Comparison of ENCODE assay signal across 23 mouse cellular contexts in the genomic region with DNA sequence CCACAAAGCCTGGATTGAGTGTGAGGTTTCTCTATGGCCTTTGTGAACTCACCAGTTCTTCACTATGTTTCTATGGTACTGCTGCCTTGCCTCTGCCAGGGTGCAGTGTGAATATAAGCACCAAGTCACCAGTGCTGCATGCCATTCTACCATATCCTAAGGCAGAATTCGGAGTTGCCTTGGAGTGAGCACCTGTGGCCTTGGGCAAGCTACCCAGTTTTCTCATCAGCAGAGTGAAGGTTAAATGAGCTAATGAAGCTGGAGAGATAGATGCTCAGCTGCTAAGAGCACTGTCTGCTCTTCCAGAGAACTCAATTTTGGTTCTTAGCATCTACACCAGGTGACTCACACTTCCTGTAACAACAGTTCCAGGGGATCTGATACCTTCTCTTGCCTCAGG. TPM values are rescaled to one million over a fixed set of nuclear protein-coding genes. Genes with fewer than 3 reads are reported as not detected.
DNase-seq lines count a peak whose midpoint lies in the region; TF ChIP-seq lines count a peak whose summit lies in the region.
"Had no signal": no experiment of that assay in that cellular context is flagged by ENCODE, and none has a peak within 500 bp of the region (broad histone marks: within the 10 kb centered on the region; RNA-seq: fewer than 3 reads in every experiment).

No protein-coding gene starts in this region.

- TF ChIP-seq CTCF in C2C12 (IDR thresholded peaks at IDR 0.05; ENCODE audit: control insufficient read depth, insufficient read depth, insufficient read length), result no peak

- H3K27me3 ChIP-seq in C2C12 (ENCODE audit: control insufficient read depth, insufficient read depth, insufficient read length), result no peaks in the 10 kb centered on the region
- H3K27me3 ChIP-seq: embryonic facial prominence, embryonic 13.5 days; forebrain, embryonic 12.5 days; heart, embryonic 12.5 days had no signal

- peaks cover 62% of the 10 kb centered on the region for H3K79me3 ChIP-seq in C2C12 (ENCODE audit: low read depth)

- peaks cover 90% of the 10 kb centered on the region for H3K79me2 ChIP-seq in C2C12 (ENCODE audit: control insufficient read depth, insufficient read depth)

- peak; percentile 48 for DNase-seq in ovary, adult 18-20 months (ENCODE audit: low spot score)
- DNase-seq in ovary, postnatal 14 days (ENCODE audit: low spot score), result no peak
- peak; percentile 69 for DNase-seq in adrenal gland, adult 8-10 months
- DNase-seq in adrenal gland, postnatal 36 days, result peak; percentile 73 to 78
- DNase-seq in frontal cortex, postnatal 10 days (ENCODE audit: low spot score in 2 of 2), result no peak
- no peak for DNase-seq in right cerebral cortex, postnatal 25 days
- no peak for DNase-seq in left cerebral cortex, adult 8-10 months (ENCODE audit: low spot score in 2 of 2)
- DNase-seq: cerebellum, adult 18-20 months; cerebellum, adult 9-11 months; cerebellum, postnatal 36 days; gastrocnemius, postnatal 14 days; heart, adult 2 months had no signal

- peaks cover 42% of the 10 kb centered on the region for H3K36me3 ChIP-seq in C2C12 (ENCODE audit: control insufficient read depth, insufficient read depth)

- no peak overlapping the region for H3K4me3 ChIP-seq in C2C12 (ENCODE audit: insufficient read depth, poor library complexity, severe bottlenecking)
- H3K4me3 ChIP-seq: embryonic facial prominence, embryonic 13.5 days; forebrain, embryonic 12.5 days; heart, adult 2 months; heart, embryonic 12.5 days; hindbrain, embryonic 10.5 days had no signal

- peak overlapping the region; percentile 8 for H3ac ChIP-seq in C2C12 (ENCODE audit: control insufficient read depth, insufficient read length, low read depth)

TF ChIP-seq in C2C12, 6 proteins besides CTCF, POLR2A, EP300 and RAD21:
- TF ChIP-seq MYOD1 (IDR thresholded peaks at IDR 0.05; ENCODE audit: control insufficient read depth, insufficient read length, low read depth), result no peak
- TF ChIP-seq MAX (IDR thresholded peaks at IDR 0.05), result no peak
- TF ChIP-seq USF1 (IDR thresholded peaks at IDR 0.05; ENCODE audit: low read depth), result no peak
- TF ChIP-seq MYOG (IDR thresholded peaks at IDR 0.05; ENCODE audit: control insufficient read depth, extremely low read depth, insufficient read length), result no peak
- no peak for TF ChIP-seq CEBPB (IDR thresholded peaks at IDR 0.05; ENCODE audit: low read depth)
- TF ChIP-seq FOSL1 (IDR thresholded peaks at IDR 0.05; ENCODE audit: insufficient read depth, low read length, poor library complexity, severe bottlenecking), result no peak

RNA-seq across cellular contexts. Expression of a gene that starts 3.3 kb away (rescaled TPM):
- polyA plus RNA-seq in C2C12 (2012; fragmentation: generic; extraction: Trizol), result 29.0 TPM
- total RNA-seq in adrenal gland, adult 8-10 months (2022), result 100 to 1,000 TPM in 2 of 4 experiments, 10 to 100 TPM in 2; 86.1 to 168 (median 125) TPM
- total RNA-seq in adrenal gland, postnatal 36 days (2021), result 10 to 100 TPM; 75.5 to 97.1 TPM
- 10 to 100 TPM; 77.9 to 83.4 (median 80.2) TPM for total RNA-seq in left cerebral cortex, adult 8-10 months (2022)

RNA-seq across cellular contexts. Expression of a gene that starts 25.8 kb away (rescaled TPM):
- 48.8 TPM for polyA plus RNA-seq in C2C12 (2012; fragmentation: generic; extraction: Trizol)
- 100 to 1,000 TPM in 3 of 4 experiments, 10 to 100 TPM in 1; 97.2 to 108 (median 103) TPM for total RNA-seq in adrenal gland, adult 8-10 months (2022)
- total RNA-seq in adrenal gland, postnatal 36 days (2021), result 100 to 1,000 TPM; 101 to 105 TPM
- 10 to 100 TPM; 73.9 to 90.3 (median 79.7) TPM for total RNA-seq in left cerebral cortex, adult 8-10 months (2022)

RNA-seq across cellular contexts. Expression of a gene that starts 25.9 kb away (rescaled TPM):
- polyA plus RNA-seq in C2C12 (2012; fragmentation: generic; extraction: Trizol), result 170 TPM
- total RNA-seq in adrenal gland, adult 8-10 months (2022), result 100 to 1,000 TPM; 187 to 375 (median 251) TPM
- total RNA-seq in adrenal gland, postnatal 36 days (2021), result 100 to 1,000 TPM; 287 to 331 TPM
- 100 to 1,000 TPM; 176 to 192 (median 181) TPM for total RNA-seq in left cerebral cortex, adult 8-10 months (2022)

RNA-seq across cellular contexts. Expression of a gene that starts 54.2 kb away (rescaled TPM):
- not detected for polyA plus RNA-seq in C2C12 (2012; fragmentation: generic; extraction: Trizol)
- 100 to 1,000 TPM in 2 of 4 experiments, not detected in 2; 117 to 151 TPM for total RNA-seq in adrenal gland, adult 8-10 months (2022)
- 10 to 100 TPM in 1 of 2 experiments, not detected in 1; 12.8 TPM for total RNA-seq in adrenal gland, postnatal 36 days (2021)
- total RNA-seq in left cerebral cortex, adult 8-10 months (2022), result not detected
- total RNA-seq: gastrocnemius, adult 18-20 months; gastrocnemius, postnatal 14 days had no signal
- polyA plus RNA-seq: activated CD4-positive, CD25-positive, alpha-beta regulatory T cell, adult 4 months; CD4-positive, CD25-positive, alpha-beta regulatory T cell, adult 4 months; embryonic facial prominence, embryonic 13.5 days; forebrain, embryonic 12.5 days; forebrain, embryonic 16.5 days; frontal cortex, adult 2 months; hindbrain, embryonic 10.5 days; hindbrain, embryonic 14.5 days had no signal

Comparison
In these comparisons a context has a peak if more than half of its experiments do, and no peak if none do; other contexts are left out.
1. DNase-seq: peak in ovary, adult 18-20 months (single experiment), adrenal gland, adult 8-10 months (single experiment) and adrenal gland, postnatal 36 days (2 of 2); none in ovary, postnatal 14 days (single experiment), frontal cortex, postnatal 10 days (0 of 2), right cerebral cortex, postnatal 25 days (single experiment) and left cerebral cortex, adult 8-10 months (0 of 2).